Mouse (Mus musculus) lung, embryonic 15.5 days (tissue): ENCODE data around the gene Idh3a. TPM values are rescaled to one million over a fixed set of nuclear protein-coding genes. Genes with fewer than 3 reads are reported as not detected.
"Not testable (repeated sequence)": the region's sequence is repeated elsewhere in the genome, so short reads cannot be mapped to it uniquely, and the experiment has no call there.

Experiments used
- ATAC-seq: fragments of 200-750 bp; cut with Nextera tagmentation; 2 replicates; pipeline ENCODE4 v1.8.0; 2017; ENCODE audit warnings: moderate number of reproducible peaks, borderline replicate concordance; ENCODE audit not compliant: low FRiP score, low TSS enrichment; ENCODE audit errors: extremely low read depth
- H3K27ac ChIP-seq: fragments of 300-500 bp; sonication (generic); 2 replicates; pipeline ENCODE4 v1.5.1; 2015; ENCODE audit warnings: moderate library complexity, mild to moderate bottlenecking, inconsistent platforms
- H3K27me3 ChIP-seq: fragments of 300-500 bp; sonication (generic); 2 replicates; pipeline ENCODE4 v1.6.1; 2015; ENCODE audit warnings: inconsistent platforms
- H3K36me3 ChIP-seq: fragments of 300-500 bp; sonication (generic); 2 replicates; pipeline ENCODE4 v1.6.1; 2015; ENCODE audit warnings: inconsistent platforms
- H3K4me1 ChIP-seq: fragments of 300-500 bp; sonication (generic); 2 replicates; pipeline ENCODE4 v1.6.1; 2015; ENCODE audit warnings: inconsistent platforms
- H3K4me2 ChIP-seq: fragments of 300-500 bp; sonication (generic); 2 replicates; pipeline ENCODE4 v1.6.1; 2015; ENCODE audit warnings: inconsistent platforms, mild to moderate bottlenecking, moderate library complexity
- H3K4me3 ChIP-seq: fragments of 300-500 bp; sonication (generic); 2 replicates; pipeline ENCODE4 v1.5.1; 2015; ENCODE audit warnings: mild to moderate bottlenecking, inconsistent platforms
- H3K9ac ChIP-seq: fragments of 300-500 bp; sonication (generic); 2 replicates; pipeline ENCODE4 v1.6.1; 2015; ENCODE audit warnings: inconsistent platforms
- H3K9me3 ChIP-seq: fragments of 300-500 bp; sonication (generic); 2 replicates; pipeline ENCODE4 v1.6.1; 2016; ENCODE audit warnings: inconsistent platforms
- WGBS: fragments of 180-500 bp; shearing (Covaris S2); methylation state at CpG from one replicate; pipeline ENCODE4 v1.1.7; 2015; 5-methylcytosine and 5-hydroxymethylcytosine counted together
- polyA plus RNA-seq: library from polyadenylated mRNA; unstranded; fragments of >200 nt; fragmentation: Nextera tagmentation; extraction: Ambion mirVana; gene quantifications from 2 replicates; pipeline ENCODE4 v1.2.1, GENCODE M21; 2015

Gene Idh3a
- polyA plus RNA-seq, 1 experiment from 2014 or later: 109 TPM

DNA sequence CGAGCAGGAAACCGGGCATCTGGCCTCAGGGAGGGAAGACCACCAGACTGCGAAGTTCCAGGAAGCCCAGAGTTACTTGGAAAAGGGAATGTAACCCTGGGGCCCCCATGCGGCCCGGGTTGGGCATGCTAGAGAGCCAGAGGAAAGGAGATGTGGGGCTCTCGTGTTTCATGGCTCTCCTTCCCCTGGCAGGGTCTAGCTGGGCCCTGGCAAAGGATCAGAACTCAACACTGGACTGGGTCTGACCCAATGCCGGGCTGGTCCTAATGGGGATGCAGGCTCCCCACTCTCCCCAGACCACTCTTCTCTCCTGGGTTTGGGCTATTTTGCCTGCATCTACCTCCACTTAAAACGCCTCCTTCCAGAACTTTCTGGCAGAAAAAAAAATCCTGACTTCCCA is 27.4 kb upstream of the Idh3a start:
- Histone ChIP-seq H3K4me2 (no peak overlapping the region), H3K36me3 (no peaks in the 10 kb centered on the region), H3K4me3 (no peak overlapping the region), H3K4me1 (peaks cover 6% of the 10 kb centered on the region; the same call in 1 of the 2 replicates), H3K9ac (no peak overlapping the region), H3K27me3 (0 out of 2 replicates have a peak, but pooled peaks cover 5% of the 10 kb centered on the region), H3K27ac (no peak overlapping the region), H3K9me3 (no peaks in the 10 kb centered on the region)
- 71% methylated on average over 8 of the region's 8 CpGs for WGBS
- no peak for ATAC-seq

DNA sequence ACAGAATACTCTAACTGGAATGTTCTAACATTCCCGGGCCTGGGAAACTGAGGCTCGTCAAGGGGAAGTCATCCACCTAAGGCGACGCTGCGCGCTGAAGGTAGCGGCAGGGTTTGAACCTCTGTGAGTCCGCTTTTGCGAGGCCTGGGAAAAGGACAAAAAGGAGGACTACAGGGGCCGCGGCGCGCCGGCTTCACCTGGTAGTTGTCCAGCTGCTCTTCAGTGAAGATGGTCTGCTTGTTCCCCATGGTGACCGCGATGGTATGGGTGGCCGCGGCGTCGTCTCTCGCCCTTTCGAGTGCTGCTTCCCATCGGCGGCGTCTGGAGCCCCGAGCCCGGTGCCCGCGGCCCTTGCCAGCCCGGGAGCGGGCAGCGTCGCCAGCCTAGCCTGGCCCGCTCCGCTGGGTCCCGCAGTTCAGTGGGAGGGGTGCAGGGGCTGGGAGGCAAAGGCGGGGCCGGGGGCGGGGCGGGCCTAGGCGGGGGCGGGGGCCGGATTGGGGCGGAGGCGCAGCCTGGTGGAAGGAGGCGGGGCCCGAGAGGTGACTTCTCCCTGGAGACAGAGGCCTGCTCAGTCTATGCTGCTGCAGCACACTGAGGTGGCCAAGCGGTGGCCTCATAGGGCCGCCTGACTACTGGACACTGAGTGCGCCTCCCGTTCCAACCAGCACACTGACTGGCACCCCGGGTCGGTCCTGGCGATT is 26.2 kb upstream of the Idh3a start, which contains the start of gene Cib2:
Gene Cib2, minus strand, starts transcription at position 448 of the 701 bp plus-strand sequence.
- 1% methylated on average over 37 of the region's 54 CpGs for WGBS
- peak within 1 kb of the TSS; percentile 93 for H3K4me2 ChIP-seq
- peak within 1 kb of the TSS; percentile 61 for H3K4me3 ChIP-seq
- H3K9ac ChIP-seq: peak within 1 kb of the TSS; percentile 53
- no peaks in the 10 kb centered on the region for H3K36me3 ChIP-seq
- ATAC-seq: peak; percentile 97
- peaks cover 6% of the 10 kb centered on the region; the same call in 1 of the 2 replicates for H3K4me1 ChIP-seq
- H3K27ac ChIP-seq: no peak within 1 kb of the TSS
- H3K9me3 ChIP-seq: no peaks in the 10 kb centered on the region
- H3K27me3 ChIP-seq: 0 out of 2 replicates have a peak, but pooled peaks cover 5% of the 10 kb centered on the region

DNA sequence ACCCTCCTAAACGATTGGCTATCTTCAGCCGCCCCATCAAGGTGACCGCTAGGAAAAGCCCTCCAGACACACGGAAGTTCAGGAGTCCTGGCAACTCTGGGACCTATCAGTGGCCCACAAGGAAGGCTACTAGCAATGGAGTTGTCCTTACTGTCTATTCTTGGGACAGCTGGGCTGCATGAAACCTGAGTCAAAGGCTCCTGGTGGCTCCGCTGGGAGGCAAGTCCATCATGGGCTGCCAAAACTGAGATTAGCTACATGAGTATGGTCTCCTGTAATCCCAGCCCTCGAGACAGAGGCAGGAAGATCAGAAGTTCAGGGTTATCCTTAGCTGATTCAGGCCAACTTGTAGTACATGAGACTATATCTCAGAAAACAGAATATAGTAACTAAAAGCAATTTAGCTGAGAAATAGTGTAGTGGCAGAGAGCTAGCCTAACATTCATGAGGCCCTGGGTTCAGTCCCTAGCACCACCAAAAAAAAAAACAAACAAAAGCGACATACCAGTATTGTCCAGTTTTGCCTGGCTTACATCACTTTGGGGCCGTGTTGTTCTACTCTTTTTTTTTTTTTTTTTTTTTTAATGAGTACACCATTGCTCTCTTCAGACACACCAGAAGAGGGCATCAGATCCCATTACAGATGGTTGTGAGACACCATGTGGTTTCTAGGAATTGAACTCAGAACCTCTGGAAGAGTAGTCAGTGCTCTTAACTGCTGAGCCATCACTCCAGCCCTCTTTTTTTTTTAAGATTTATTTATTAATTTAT is 25.1 kb upstream of the Idh3a start:
- 83% methylated on average over 8 of the region's 8 CpGs for WGBS
- H3K27me3 ChIP-seq: 0 out of 2 replicates have a peak, but pooled peaks cover 5% of the 10 kb centered on the region
- no peak overlapping the region for H3K27ac ChIP-seq
- no peak overlapping the region for H3K4me2 ChIP-seq
- ATAC-seq: no peak
- no peaks in the 10 kb centered on the region for H3K36me3 ChIP-seq
- H3K4me3 ChIP-seq: no peak overlapping the region
- H3K9ac ChIP-seq: no peak overlapping the region
- peaks cover 6% of the 10 kb centered on the region; the same call in 1 of the 2 replicates for H3K4me1 ChIP-seq
- H3K9me3 ChIP-seq: no peaks in the 10 kb centered on the region

DNA sequence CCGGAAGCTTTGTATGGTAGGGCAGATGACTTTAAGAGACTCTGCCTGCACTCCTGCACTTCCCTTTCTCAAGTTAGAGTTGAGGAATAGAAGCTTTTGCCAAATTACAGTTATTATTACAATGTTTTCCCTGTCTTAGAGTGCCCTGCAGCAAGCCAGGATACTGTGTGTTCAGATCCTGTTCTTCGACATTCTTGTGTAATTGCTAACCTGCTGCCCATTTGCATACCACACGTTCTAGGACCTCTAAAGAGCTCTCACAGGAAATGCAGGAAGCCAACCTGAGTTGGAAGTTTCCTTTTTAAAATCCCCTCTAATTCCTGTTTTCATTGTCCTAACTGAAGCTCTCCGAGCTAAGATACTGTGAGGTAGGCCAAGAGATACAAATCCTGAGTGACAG is 19.2 kb upstream of the Idh3a start:
- 40% methylated on average over 4 of the region's 4 CpGs for WGBS
- peak; percentile 19; the same call in 1 of the 2 replicates for ATAC-seq

DNA sequence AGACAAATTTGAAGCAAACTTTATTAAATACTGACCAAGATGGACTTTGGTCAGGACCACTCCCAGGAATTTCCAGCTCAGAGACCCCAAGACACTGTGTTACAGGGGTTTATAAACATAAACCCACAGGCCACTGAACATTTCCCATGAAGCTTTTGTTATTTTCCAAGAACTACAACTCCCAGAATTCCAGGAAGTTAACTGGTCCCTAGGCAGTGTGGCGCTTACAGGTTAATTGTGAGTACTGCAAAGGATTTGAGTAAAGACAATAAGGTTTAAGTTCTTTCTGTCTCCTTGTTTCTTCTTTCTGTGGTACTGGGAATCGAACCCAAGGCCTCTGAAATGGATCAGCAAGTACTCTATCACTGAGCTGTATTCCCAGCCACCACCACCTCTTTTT is 17.4 kb upstream of the Idh3a start:
- H3K4me2 ChIP-seq: no peak overlapping the region
- H3K27me3 ChIP-seq: no peaks in the 10 kb centered on the region
- H3K4me3 ChIP-seq: no peak overlapping the region
- H3K4me1 ChIP-seq: peaks cover 3% of the 10 kb centered on the region; the same call in 1 of the 2 replicates
- no peak for ATAC-seq
- no peaks in the 10 kb centered on the region for H3K36me3 ChIP-seq
- no peak overlapping the region for H3K9ac ChIP-seq
- WGBS: 34% methylated on average over 2 of the region's 2 CpGs
- no peak overlapping the region for H3K27ac ChIP-seq
- no peaks in the 10 kb centered on the region for H3K9me3 ChIP-seq

More for the DNA sequence above, 19.2 kb upstream of the Idh3a start:
- H3K9ac ChIP-seq: no peak overlapping the region
- no peaks in the 10 kb centered on the region for H3K36me3 ChIP-seq
- H3K4me3 ChIP-seq: no peak overlapping the region
- no peak overlapping the region for H3K4me2 ChIP-seq
- no peaks in the 10 kb centered on the region for H3K9me3 ChIP-seq
- H3K4me1 ChIP-seq: peaks cover 3% of the 10 kb centered on the region; the same call in 1 of the 2 replicates
- no peaks in the 10 kb centered on the region for H3K27me3 ChIP-seq
- peak overlapping the region; percentile 54 for H3K27ac ChIP-seq

DNA sequence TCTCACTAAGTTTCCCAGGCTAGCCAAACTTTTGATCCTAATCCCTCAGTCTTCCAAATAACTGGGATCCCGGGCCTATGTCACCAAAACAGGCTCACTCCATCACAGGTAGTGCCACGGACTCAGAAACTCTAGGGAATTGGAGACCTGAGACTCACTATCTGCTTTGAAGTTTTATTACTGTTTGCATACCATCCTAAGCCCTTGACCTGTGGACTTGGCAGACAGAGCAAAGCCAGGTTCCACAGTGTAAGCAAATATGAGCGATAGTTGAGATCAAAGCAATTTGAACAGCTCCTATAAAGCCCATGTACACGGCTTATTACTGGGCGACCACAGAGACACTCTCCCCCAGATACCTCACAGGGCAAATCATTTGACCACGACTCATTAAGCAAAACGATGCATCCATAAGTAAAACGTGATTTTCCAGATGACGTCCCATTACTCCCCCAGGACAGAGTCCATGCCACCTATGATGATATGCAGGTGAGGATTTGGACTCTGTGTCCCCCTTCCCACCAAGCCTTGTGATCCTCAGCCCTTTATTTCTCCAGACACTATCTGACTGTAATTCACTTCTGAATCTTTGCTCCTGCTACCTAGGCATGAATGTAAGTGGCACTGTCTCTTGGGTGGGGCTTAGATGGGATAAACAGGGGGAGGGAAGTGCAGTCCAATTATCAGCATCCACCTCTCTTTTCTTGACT is 14.8 kb upstream of the Idh3a start:
- WGBS: 27% methylated on average over 9 of the region's 9 CpGs

DNA sequence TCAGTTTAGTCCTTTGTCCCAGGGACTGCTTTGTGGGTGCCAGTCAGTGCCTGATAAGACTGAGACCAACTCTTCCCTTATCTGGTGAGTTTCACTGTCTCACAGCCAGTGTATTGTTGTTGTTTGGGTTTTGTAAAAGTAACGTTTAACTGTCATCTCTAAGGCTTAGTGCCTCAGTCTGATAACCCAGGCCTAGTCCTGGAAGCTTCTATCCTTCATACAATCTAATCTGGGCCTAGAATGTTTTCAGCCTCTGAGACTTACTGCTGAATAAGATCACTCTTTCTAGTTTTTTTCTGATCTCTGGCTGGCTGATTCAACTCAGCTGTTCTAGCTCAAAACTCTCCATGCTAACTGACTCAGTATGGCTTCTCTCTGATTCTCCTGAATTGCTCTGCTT is 2.4 kb upstream of the Idh3a start:
- H3K4me1 ChIP-seq: peaks cover 10% of the 10 kb centered on the region
- no peak for ATAC-seq
- WGBS: 27% methylated on average over 1 of the region's 1 CpGs
- H3K27ac ChIP-seq: no peak overlapping the region
- no peaks in the 10 kb centered on the region for H3K9me3 ChIP-seq
- H3K4me2 ChIP-seq: no peak overlapping the region
- no peak overlapping the region for H3K4me3 ChIP-seq
- no peak overlapping the region for H3K9ac ChIP-seq
- no peaks in the 10 kb centered on the region for H3K36me3 ChIP-seq
- H3K27me3 ChIP-seq: no peaks in the 10 kb centered on the region

More for the DNA sequence above, 14.8 kb upstream of the Idh3a start:
- H3K27ac ChIP-seq: no peak overlapping the region
- H3K9me3 ChIP-seq: no peaks in the 10 kb centered on the region
- H3K4me1 ChIP-seq: peaks cover 3% of the 10 kb centered on the region; the same call in 1 of the 2 replicates
- ATAC-seq: no peak
- no peaks in the 10 kb centered on the region for H3K27me3 ChIP-seq
- no peaks in the 10 kb centered on the region for H3K36me3 ChIP-seq
- no peak overlapping the region for H3K9ac ChIP-seq
- no peak overlapping the region for H3K4me3 ChIP-seq
- no peak overlapping the region for H3K4me2 ChIP-seq

DNA sequence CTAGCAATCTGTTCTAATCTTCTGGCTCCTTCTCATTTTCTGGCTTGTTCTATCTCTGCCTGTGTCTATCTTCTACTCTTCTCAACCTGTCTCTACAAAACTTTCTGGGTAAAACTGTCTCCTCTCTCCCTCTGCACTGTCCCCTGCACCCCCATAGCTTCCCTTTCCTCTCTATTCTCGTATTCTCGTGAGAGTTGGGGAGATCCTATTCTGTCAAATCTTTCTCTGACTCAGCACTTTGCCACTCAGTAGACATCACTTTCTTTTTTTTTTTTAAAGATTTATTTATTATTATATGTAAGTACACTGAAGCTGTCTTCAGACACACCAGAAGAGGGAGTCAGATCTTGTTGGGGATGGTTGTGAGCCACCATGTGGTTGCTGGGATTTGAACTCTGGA is 2.0 kb upstream of the Idh3a start:
- not testable (repeated sequence) for H3K36me3 ChIP-seq, H3K4me3 ChIP-seq, H3K27me3 ChIP-seq, H3K9me3 ChIP-seq, ATAC-seq, H3K4me2 ChIP-seq, H3K4me1 ChIP-seq, H3K27ac ChIP-seq, H3K9ac ChIP-seq
- WGBS: 60% methylated on average over 2 of the region's 2 CpGs

DNA sequence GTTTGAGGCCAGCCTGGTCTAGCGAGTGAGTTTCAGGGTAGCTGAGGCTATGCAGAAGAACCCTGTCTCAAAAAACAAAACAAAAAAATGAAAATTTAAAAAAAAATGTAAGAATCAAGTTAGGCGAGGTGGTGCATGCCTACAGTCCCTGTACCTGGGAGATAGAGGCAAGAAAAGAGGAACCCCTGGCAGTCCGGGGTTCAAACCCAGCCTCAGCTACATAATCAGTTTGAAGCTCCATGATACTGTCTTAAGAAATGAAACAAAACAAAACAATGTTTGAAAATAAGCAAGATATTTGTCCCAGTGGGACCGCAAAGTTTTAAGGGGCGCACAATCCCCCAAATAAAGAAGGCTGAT is 315 bp upstream of the Idh3a start:
- ATAC-seq: no peak
- 30% methylated on average over 5 of the region's 5 CpGs for WGBS
- peak overlapping the region; percentile 91 for H3K4me2 ChIP-seq
- no peaks in the 10 kb centered on the region for H3K27me3 ChIP-seq
- H3K4me1 ChIP-seq: peaks cover 10% of the 10 kb centered on the region
- no peaks in the 10 kb centered on the region for H3K9me3 ChIP-seq
- H3K36me3 ChIP-seq: peaks cover 4% of the 10 kb centered on the region; the same call in 1 of the 2 replicates
- H3K4me3 ChIP-seq: peak overlapping the region; percentile 69
- H3K9ac ChIP-seq: peak overlapping the region; percentile 31; the same call in 1 of the 2 replicates
- no peak overlapping the region for H3K27ac ChIP-seq

DNA sequence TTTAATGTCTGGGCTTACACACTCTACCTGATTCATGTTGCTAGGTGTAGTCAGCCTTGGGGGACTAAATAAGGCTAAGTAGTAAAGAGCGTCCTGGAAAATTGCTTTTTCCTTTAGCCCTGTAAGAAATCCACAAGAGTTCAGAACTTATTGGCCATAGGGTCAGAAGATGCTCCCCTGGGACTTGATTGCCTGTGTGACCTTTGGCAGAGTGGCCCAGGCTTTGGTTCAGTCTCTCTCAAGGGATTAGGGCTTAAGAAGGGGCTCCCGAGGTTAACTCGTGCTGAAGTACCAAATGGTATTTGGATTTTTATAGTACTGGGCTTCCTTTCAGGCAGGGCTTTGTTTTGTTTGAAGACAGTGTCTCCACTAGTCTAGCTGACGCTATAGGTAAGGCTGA is 1.7 kb downstream of the Idh3a start:
- H3K9ac ChIP-seq: no peak overlapping the region
- H3K27ac ChIP-seq: no peak overlapping the region
- H3K27me3 ChIP-seq: no peaks in the 10 kb centered on the region

DNA sequence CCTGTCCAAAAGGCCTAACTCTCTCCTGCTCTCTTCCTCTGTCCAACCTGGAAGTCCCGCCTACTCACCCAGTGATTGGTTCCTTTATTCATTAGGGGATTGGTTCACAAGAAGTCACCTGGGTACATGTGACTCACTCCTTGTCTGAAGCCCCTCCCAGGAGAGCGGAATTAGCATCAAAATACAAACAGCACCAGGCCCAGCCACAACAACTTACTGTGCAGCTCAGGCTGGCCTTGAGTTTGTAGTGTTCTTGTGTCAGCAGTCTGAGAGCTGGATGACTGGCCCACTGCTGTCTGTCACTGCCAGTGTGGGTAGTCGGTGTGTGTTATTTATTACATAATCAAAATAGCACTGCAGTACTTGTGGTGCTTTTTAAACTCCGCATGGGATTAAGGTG is 7.5 kb downstream of the Idh3a start:
- not testable (repeated sequence) for H3K9me3 ChIP-seq, H3K4me3 ChIP-seq, ATAC-seq, H3K27ac ChIP-seq, H3K4me2 ChIP-seq, H3K27me3 ChIP-seq, H3K4me1 ChIP-seq, H3K9ac ChIP-seq
- WGBS: 78% methylated on average over 4 of the region's 4 CpGs
- peaks cover 60% of the 10 kb centered on the region for H3K36me3 ChIP-seq

More for the DNA sequence above, 1.7 kb downstream of the Idh3a start:
- Histone ChIP-seq H3K4me2 (no peak overlapping the region), H3K4me1 (peaks cover 10% of the 10 kb centered on the region), H3K9me3 (no peaks in the 10 kb centered on the region), H3K4me3 (no peak overlapping the region), H3K36me3 (peaks cover 11% of the 10 kb centered on the region)
- no peak for ATAC-seq
- WGBS: 74% methylated on average over 4 of the region's 4 CpGs
